Mouse (Mus musculus): ENCODE measurements at regions not wholly inside any gene's neighbourhood (a gene's known extent, or its start where the extent isn't known, plus 50 kb on each side); places are given as distances from the start of the nearest gene placed in this dataset.
"Not testable (repeated sequence)": the region's sequence is repeated elsewhere in the genome, so short reads cannot be mapped to it uniquely, and the experiment has no call there.

- no peak for DNase-seq (ENCODE audit: extremely low spot score, low spot score)
Measured at GRCm38 (mm10) chr6:144940871-144941380, 135.1 kb downstream of the Bcat1 start.

- no peak for DNase-seq (ENCODE audit: extremely low spot score, low spot score)
Measured at GRCm38 (mm10) chr6:144938613-144939236, 137.3 kb downstream of the Bcat1 start.

GRCm38 (mm10) chr6:144937211-144937610, 138.8 kb downstream of the Bcat1 start:
- no peak for DNase-seq (ENCODE audit: extremely low spot score, low spot score)

GRCm38 (mm10) chr6:144933722-144934235, 142.2 kb downstream of the Bcat1 start:
- no peak for DNase-seq (ENCODE audit: extremely low spot score, low spot score)

GRCm38 (mm10) chr6:144932402-144932801, 143.6 kb downstream of the Bcat1 start:
- DNase-seq (ENCODE audit: extremely low spot score, low spot score): no peak

GRCm38 (mm10) chr6:144929959-144930358, 146.0 kb downstream of the Bcat1 start:
- DNase-seq (ENCODE audit: extremely low spot score, low spot score): no peak

GRCm38 (mm10) chr6:144929262-144929855, 146.6 kb downstream of the Bcat1 start:
- no peak for DNase-seq (ENCODE audit: extremely low spot score, low spot score)

- DNase-seq (ENCODE audit: extremely low spot score, low spot score): no peak
Measured at GRCm38 (mm10) chr6:144927599-144927998, 145.8 kb upstream of the Sox5 start.

GRCm38 (mm10) chr6:144922762-144923161, 141.0 kb upstream of the Sox5 start:
- DNase-seq (ENCODE audit: extremely low spot score, low spot score): no peak

- DNase-seq (ENCODE audit: extremely low spot score, low spot score): no peak
Measured at GRCm38 (mm10) chr6:144919750-144920149, 138.0 kb upstream of the Sox5 start.

GRCm38 (mm10) chr6:144917128-144917527, 135.4 kb upstream of the Sox5 start:
- DNase-seq (ENCODE audit: extremely low spot score, low spot score): peak; percentile 33

GRCm38 (mm10) chr6:144911781-144912180, 130.0 kb upstream of the Sox5 start:
- no peak for DNase-seq (ENCODE audit: extremely low spot score, low spot score)

- DNase-seq (ENCODE audit: extremely low spot score, low spot score): no peak
Measured at GRCm38 (mm10) chr6:144910392-144910791, 128.6 kb upstream of the Sox5 start.

- no peak for DNase-seq (ENCODE audit: extremely low spot score, low spot score)
Measured at GRCm38 (mm10) chr6:144908646-144909045, 126.9 kb upstream of the Sox5 start.

GRCm38 (mm10) chr6:144903156-144903555, 121.4 kb upstream of the Sox5 start:
- no peak for DNase-seq (ENCODE audit: extremely low spot score, low spot score)

- DNase-seq (ENCODE audit: extremely low spot score, low spot score): no peak
Measured at GRCm38 (mm10) chr6:144902267-144902995, 120.7 kb upstream of the Sox5 start.

GRCm38 (mm10) chr6:144901825-144902224, 120.0 kb upstream of the Sox5 start:
- DNase-seq (ENCODE audit: extremely low spot score, low spot score): no peak

- DNase-seq (ENCODE audit: extremely low spot score, low spot score): not testable (repeated sequence)
Measured at GRCm38 (mm10) chr6:144900858-144901257, 119.1 kb upstream of the Sox5 start.

GRCm38 (mm10) chr6:144897526-144897925, 115.7 kb upstream of the Sox5 start:
- no peak for DNase-seq (ENCODE audit: extremely low spot score, low spot score)

- no peak for DNase-seq (ENCODE audit: extremely low spot score, low spot score)
Measured at GRCm38 (mm10) chr6:144890914-144891313, 109.1 kb upstream of the Sox5 start.

- DNase-seq (ENCODE audit: extremely low spot score, low spot score): no peak
Measured at GRCm38 (mm10) chr6:144890166-144890565, 108.4 kb upstream of the Sox5 start.

GRCm38 (mm10) chr6:144883117-144883516, 101.3 kb upstream of the Sox5 start:
- no peak for DNase-seq (ENCODE audit: extremely low spot score, low spot score)

Data from neural tube, embryonic 10.5 days (tissue).